Mouse (Mus musculus) embryonic facial prominence, embryonic 10.5 days (tissue): ENCODE results near the gene Cradd. TPM values are rescaled to one million over a fixed set of nuclear protein-coding genes. Genes with fewer than 3 reads are reported as not detected.

Experiments
- DNase-seq: peaks from one replicate; pipeline ENCODE4 v3.0.0-alpha.2; 2017; ENCODE audit warnings: low spot score
- H3K27ac ChIP-seq: fragments of 300-500 bp; sonication (generic); replicated peaks from 2 replicates; pipeline ENCODE4 v1.5.1; 2016; ENCODE audit warnings: mild to moderate bottlenecking
- H3K27me3 ChIP-seq: fragments of 300-500 bp; sonication (generic); replicated peaks from 2 replicates; pipeline ENCODE4 v1.6.1; 2016; ENCODE audit warnings: low read depth, mild to moderate bottlenecking; ENCODE audit not compliant: poor library complexity, severe bottlenecking
- H3K36me3 ChIP-seq: fragments of 300-500 bp; sonication (generic); replicated peaks from 2 replicates; pipeline ENCODE4 v1.6.1; 2016; ENCODE audit warnings: mild to moderate bottlenecking, moderate library complexity
- H3K4me1 ChIP-seq: fragments of 300-500 bp; sonication (generic); 2 replicates; pipeline ENCODE4 v1.6.1; 2016
- H3K4me3 ChIP-seq: fragments of 300-500 bp; sonication (generic); 2 replicates; pipeline ENCODE4 v1.5.1; 2016; ENCODE audit warnings: mild to moderate bottlenecking, moderate library complexity
- H3K9me3 ChIP-seq: fragments of 300-500 bp; sonication (generic); 2 replicates; pipeline ENCODE4 v1.6.1; 2016; ENCODE audit warnings: mild to moderate bottlenecking
- WGBS: fragments of 180-500 bp; shearing (Covaris S2); methylation state at CpG from one replicate; pipeline ENCODE4 v1.1.7; 2016; 5-methylcytosine and 5-hydroxymethylcytosine counted together
- polyA plus RNA-seq: library from polyadenylated mRNA; unstranded; fragments of >200 nt; fragmentation: Nextera tagmentation; extraction: Ambion mirVana; gene quantifications from 2 replicates; pipeline ENCODE4 v1.2.1, GENCODE M21; 2016

Gene Cradd
- polyA plus RNA-seq, 1 experiment from 2014 or later: 13.5 TPM

- 69% methylated on average over 1 of the region's 1 CpGs for WGBS
- no peak overlapping the region for H3K27ac ChIP-seq
- no peak overlapping the region for H3K4me3 ChIP-seq
- H3K4me1 ChIP-seq: peaks cover 39% of the 10 kb centered on the region
- no peaks in the 10 kb centered on the region for H3K27me3 ChIP-seq
- H3K9me3 ChIP-seq: no peaks in the 10 kb centered on the region
- H3K36me3 ChIP-seq: no peaks in the 10 kb centered on the region
- no peak for DNase-seq
These were observed 174.3 kb downstream of the Cradd start for GRCm38 (mm10) chr10:95149666-95150065.

- WGBS: 89% methylated on average over 3 of the region's 3 CpGs
- DNase-seq: no peak
- Histone ChIP-seq H3K9me3 (no peaks in the 10 kb centered on the region), H3K27ac (no peak overlapping the region), H3K4me1 (peaks cover 49% of the 10 kb centered on the region), H3K27me3 (no peaks in the 10 kb centered on the region), H3K36me3 (no peaks in the 10 kb centered on the region), H3K4me3 (no peak overlapping the region)
These were observed 175.3 kb downstream of the Cradd start for GRCm38 (mm10) chr10:95148641-95149040.

GRCm38 (mm10) chr10:95147136-95147901 lies 176.6 kb downstream of the Cradd start:
- H3K36me3 ChIP-seq: no peaks in the 10 kb centered on the region
- no peak for DNase-seq
- H3K4me3 ChIP-seq: no peak overlapping the region
- H3K27ac ChIP-seq: no peak overlapping the region; the same call in 1 of the 2 replicates
- no peaks in the 10 kb centered on the region for H3K27me3 ChIP-seq
- H3K9me3 ChIP-seq: no peaks in the 10 kb centered on the region
- WGBS: 80% methylated on average over 6 of the region's 6 CpGs
- H3K4me1 ChIP-seq: peaks cover 51% of the 10 kb centered on the region

GRCm38 (mm10) chr10:95146491-95146890 lies 177.4 kb downstream of the Cradd start:
- peaks cover 49% of the 10 kb centered on the region for H3K4me1 ChIP-seq
- H3K9me3 ChIP-seq: no peaks in the 10 kb centered on the region
- H3K4me3 ChIP-seq: no peak overlapping the region
- WGBS: 80% methylated on average over 5 of the region's 5 CpGs
- no peaks in the 10 kb centered on the region for H3K36me3 ChIP-seq
- DNase-seq: no peak
- no peaks in the 10 kb centered on the region for H3K27me3 ChIP-seq
- peak overlapping the region; percentile 44; the same call in 1 of the 2 replicates for H3K27ac ChIP-seq

GRCm38 (mm10) chr10:95145204-95145926 lies 178.6 kb downstream of the Cradd start:
- peak overlapping the region; percentile 66 for H3K27ac ChIP-seq
- no peaks in the 10 kb centered on the region for H3K9me3 ChIP-seq
- H3K36me3 ChIP-seq: no peaks in the 10 kb centered on the region
- H3K27me3 ChIP-seq: no peaks in the 10 kb centered on the region
- DNase-seq: peak; percentile 57
- H3K4me3 ChIP-seq: no peak overlapping the region
- peaks cover 49% of the 10 kb centered on the region for H3K4me1 ChIP-seq
- WGBS: 29% methylated on average over 9 of the region's 9 CpGs

GRCm38 (mm10) chr10:95144414-95145130 lies 179.4 kb downstream of the Cradd start:
- no peak for DNase-seq
- Histone ChIP-seq H3K27me3 (no peaks in the 10 kb centered on the region), H3K36me3 (no peaks in the 10 kb centered on the region), H3K4me1 (peaks cover 52% of the 10 kb centered on the region), H3K27ac (peak overlapping the region; percentile 66), H3K4me3 (no peak overlapping the region), H3K9me3 (no peaks in the 10 kb centered on the region)
- WGBS: 56% methylated on average over 6 of the region's 6 CpGs

GRCm38 (mm10) chr10:95143446-95144114 lies 180.4 kb downstream of the Cradd start:
- Histone ChIP-seq H3K27me3 (no peaks in the 10 kb centered on the region), H3K36me3 (no peaks in the 10 kb centered on the region), H3K9me3 (no peaks in the 10 kb centered on the region), H3K4me3 (no peak overlapping the region), H3K4me1 (peaks cover 59% of the 10 kb centered on the region), H3K27ac (peak overlapping the region; percentile 66)
- DNase-seq: no peak
- WGBS: 15% methylated on average over 2 of the region's 2 CpGs

GRCm38 (mm10) chr10:95142844-95143435 lies 181.0 kb downstream of the Cradd start:
- no peak for DNase-seq
- Histone ChIP-seq H3K27me3 (no peaks in the 10 kb centered on the region), H3K36me3 (no peaks in the 10 kb centered on the region), H3K4me1 (peaks cover 59% of the 10 kb centered on the region), H3K9me3 (no peaks in the 10 kb centered on the region), H3K4me3 (no peak overlapping the region), H3K27ac (peak overlapping the region; percentile 66)
- 46% methylated on average over 11 of the region's 11 CpGs for WGBS

- H3K4me1 ChIP-seq: peaks cover 46% of the 10 kb centered on the region
- no peak for DNase-seq
- no peaks in the 10 kb centered on the region for H3K9me3 ChIP-seq
- WGBS: 76% methylated on average over 3 of the region's 3 CpGs
- H3K27me3 ChIP-seq: no peaks in the 10 kb centered on the region
- no peak overlapping the region for H3K4me3 ChIP-seq
- H3K36me3 ChIP-seq: no peaks in the 10 kb centered on the region
- H3K27ac ChIP-seq: no peak overlapping the region
These were observed 182.9 kb downstream of the Cradd start for GRCm38 (mm10) chr10:95141075-95141474.

GRCm38 (mm10) chr10:95140191-95140590 lies 183.7 kb downstream of the Cradd start:
- Histone ChIP-seq H3K9me3 (no peaks in the 10 kb centered on the region), H3K4me3 (no peak overlapping the region), H3K27me3 (no peaks in the 10 kb centered on the region), H3K36me3 (no peaks in the 10 kb centered on the region), H3K27ac (no peak overlapping the region), H3K4me1 (peaks cover 37% of the 10 kb centered on the region)
- no peak for DNase-seq

GRCm38 (mm10) chr10:95139645-95140044 lies 184.3 kb downstream of the Cradd start:
- peak; percentile 14 for DNase-seq
- WGBS: 74% methylated on average over 8 of the region's 8 CpGs
- Histone ChIP-seq H3K27ac (peak overlapping the region; percentile 48), H3K36me3 (no peaks in the 10 kb centered on the region), H3K4me1 (peaks cover 31% of the 10 kb centered on the region), H3K27me3 (no peaks in the 10 kb centered on the region), H3K4me3 (no peak overlapping the region), H3K9me3 (no peaks in the 10 kb centered on the region)

GRCm38 (mm10) chr10:95133057-95133456 lies 190.9 kb downstream of the Cradd start:
- Histone ChIP-seq H3K4me3 (no peak overlapping the region), H3K9me3 (no peaks in the 10 kb centered on the region)
- WGBS: 66% methylated on average over 4 of the region's 4 CpGs

More at GRCm38 (mm10) chr10:95133057-95133456, 190.9 kb downstream of the Cradd start:
- Histone ChIP-seq H3K4me1 (no peaks in the 10 kb centered on the region), H3K27me3 (no peaks in the 10 kb centered on the region), H3K27ac (no peak overlapping the region), H3K36me3 (no peaks in the 10 kb centered on the region)
- DNase-seq: no peak
